ENCODE assay signal across 9 mouse cellular contexts in the genomic region with DNA sequence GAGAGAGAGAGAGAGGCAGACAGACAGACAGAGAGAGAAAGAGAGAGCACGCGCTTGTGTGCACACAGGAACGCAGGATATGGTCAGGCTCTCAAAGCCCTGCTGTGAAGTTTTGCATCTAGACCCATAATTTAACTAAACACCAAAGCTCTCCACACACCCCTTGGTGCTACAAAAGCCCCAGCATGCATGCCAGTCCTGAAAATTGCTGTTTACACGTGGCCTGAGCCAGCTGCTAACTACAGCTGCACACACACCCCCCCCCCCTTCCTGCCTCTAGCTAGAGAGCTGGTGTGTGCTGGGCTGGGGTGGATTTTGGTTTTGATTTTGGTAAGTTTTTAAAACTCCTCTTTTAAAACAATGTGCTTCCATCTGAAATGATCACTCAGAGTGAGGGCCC.
DNase-seq lines count a peak whose midpoint lies in the region; ATAC-seq and TF ChIP-seq lines count a peak whose summit lies in the region.
"Had no signal": no experiment of that assay in that cellular context is flagged by ENCODE, and none has a peak within 500 bp of the region (broad histone marks: within the 10 kb centered on the region; RNA-seq: fewer than 3 reads in every experiment).

No protein-coding gene starts in this region.

- peak overlapping the region; percentile 87; the same call in 1 of the 2 replicates for H3K27ac ChIP-seq in intestine, embryonic 14.5 days (ENCODE audit: low read depth)
- no peak overlapping the region for H3K27ac ChIP-seq in intestine, postnatal 0 days (ENCODE audit: low read depth, low read length)
- peak overlapping the region; percentile 80; the same call in 1 of the 2 replicates for H3K27ac ChIP-seq in embryonic facial prominence, embryonic 12.5 days
- peak overlapping the region; percentile 82 for H3K27ac ChIP-seq in neural tube, embryonic 13.5 days (replicated peaks)

- ATAC-seq in intestine, embryonic 14.5 days (replicated peaks; ENCODE audit: low FRiP score, low TSS enrichment, low read depth): no peak
- no peak for ATAC-seq in intestine, postnatal 0 days
- ATAC-seq in embryonic facial prominence, embryonic 12.5 days (ENCODE audit: insufficient number of reproducible peaks, insufficient read depth, low FRiP score, low TSS enrichment): no peak
- ATAC-seq in neural tube, embryonic 13.5 days (ENCODE audit: low read depth): 0 out of 2 replicates have a peak, but pooled peaks have one; percentile 37
- no peak for ATAC-seq in erythroid progenitor cell, adult 5-6 weeks (replicated peaks; ENCODE audit: low FRiP score, poor library complexity, severe bottlenecking)

- no peak for DNase-seq in intestine, embryonic 14.5 days (ENCODE audit: low spot score)
- DNase-seq in CD4-positive, CD25-positive, alpha-beta regulatory T cell, adult 2 months (ENCODE audit: low read depth, low spot score): peak; percentile 75
- no peak for DNase-seq in testis, postnatal 14 days (ENCODE audit: low spot score)
- no peak for DNase-seq in liver
- DNase-seq: cerebellum, adult 11-12 months had no signal

- H3K36me3 ChIP-seq in intestine, embryonic 14.5 days (ENCODE audit: control insufficient read depth, insufficient read depth, low read length): no peaks in the 10 kb centered on the region
- no peaks in the 10 kb centered on the region for H3K36me3 ChIP-seq in intestine, postnatal 0 days (ENCODE audit: control insufficient read depth, insufficient read depth)
- H3K36me3 ChIP-seq in embryonic facial prominence, embryonic 12.5 days: no peaks in the 10 kb centered on the region
- no peaks in the 10 kb centered on the region for H3K36me3 ChIP-seq in neural tube, embryonic 13.5 days

- no peak for TF ChIP-seq CTCF in intestine, postnatal 0 days (IDR thresholded peaks at IDR 0.05; ENCODE audit: low read depth)

- peaks cover 36% of the 10 kb centered on the region for H3K4me1 ChIP-seq in intestine, embryonic 14.5 days (replicated peaks; ENCODE audit: control insufficient read depth, insufficient read depth, low read length)
- H3K4me1 ChIP-seq in intestine, postnatal 0 days (replicated peaks; ENCODE audit: control insufficient read depth, insufficient read depth, low read length): peaks cover 10% of the 10 kb centered on the region
- peaks cover 51% of the 10 kb centered on the region for H3K4me1 ChIP-seq in embryonic facial prominence, embryonic 12.5 days
- peaks cover 83% of the 10 kb centered on the region for H3K4me1 ChIP-seq in neural tube, embryonic 13.5 days (replicated peaks)

- H3K4me3 ChIP-seq in intestine, embryonic 14.5 days (ENCODE audit: low read depth, low read length): no peak overlapping the region
- H3K4me3 ChIP-seq in intestine, postnatal 0 days (ENCODE audit: low read depth, low read length): no peak overlapping the region
- no peak overlapping the region for H3K4me3 ChIP-seq in embryonic facial prominence, embryonic 12.5 days
- no peak overlapping the region for H3K4me3 ChIP-seq in neural tube, embryonic 13.5 days

- no peaks in the 10 kb centered on the region for H3K27me3 ChIP-seq in intestine, embryonic 14.5 days (replicated peaks; ENCODE audit: control insufficient read depth, insufficient read depth, low read length)
- no peaks in the 10 kb centered on the region for H3K27me3 ChIP-seq in intestine, postnatal 0 days (replicated peaks; ENCODE audit: control insufficient read depth, insufficient read depth, low read length)
- no peaks in the 10 kb centered on the region for H3K27me3 ChIP-seq in embryonic facial prominence, embryonic 12.5 days
- H3K27me3 ChIP-seq in neural tube, embryonic 13.5 days: no peaks in the 10 kb centered on the region

- 20% methylated on average over 4 of the region's 4 CpGs for WGBS in intestine, embryonic 14.5 days
- 51% methylated on average over 4 of the region's 4 CpGs for WGBS in intestine, postnatal 0 days
- WGBS in embryonic facial prominence, embryonic 12.5 days: 62% methylated on average over 4 of the region's 4 CpGs
- WGBS in neural tube, embryonic 13.5 days: 35% methylated on average over 4 of the region's 4 CpGs

- H3K4me2 ChIP-seq in intestine, embryonic 14.5 days (ENCODE audit: low read length): no peak overlapping the region
- H3K4me2 ChIP-seq in intestine, postnatal 0 days (replicated peaks; ENCODE audit: low read depth): no peak overlapping the region
- no peak overlapping the region for H3K4me2 ChIP-seq in embryonic facial prominence, embryonic 12.5 days (replicated peaks)
- H3K4me2 ChIP-seq in neural tube, embryonic 13.5 days: no peak overlapping the region

- no peaks in the 10 kb centered on the region for H3K9me3 ChIP-seq in intestine, embryonic 14.5 days (ENCODE audit: control insufficient read depth, low read length)
- no peaks in the 10 kb centered on the region for H3K9me3 ChIP-seq in intestine, postnatal 0 days (ENCODE audit: control insufficient read depth)
- no peaks in the 10 kb centered on the region for H3K9me3 ChIP-seq in embryonic facial prominence, embryonic 12.5 days
- no peaks in the 10 kb centered on the region for H3K9me3 ChIP-seq in neural tube, embryonic 13.5 days

- H3K9ac ChIP-seq in intestine, embryonic 14.5 days (ENCODE audit: low read length): no peak overlapping the region
- no peak overlapping the region for H3K9ac ChIP-seq in intestine, postnatal 0 days (ENCODE audit: low read depth, low read length)
- no peak overlapping the region for H3K9ac ChIP-seq in embryonic facial prominence, embryonic 12.5 days
- H3K9ac ChIP-seq in neural tube, embryonic 13.5 days: no peak overlapping the region
